Mouse (Mus musculus): ENCODE data around the gene Dyrk1a.
"Not testable (repeated sequence)": the region's sequence is repeated elsewhere in the genome, so short reads cannot be mapped to it uniquely, and the experiment has no call there.

The Dyrk1a gene

DNA sequence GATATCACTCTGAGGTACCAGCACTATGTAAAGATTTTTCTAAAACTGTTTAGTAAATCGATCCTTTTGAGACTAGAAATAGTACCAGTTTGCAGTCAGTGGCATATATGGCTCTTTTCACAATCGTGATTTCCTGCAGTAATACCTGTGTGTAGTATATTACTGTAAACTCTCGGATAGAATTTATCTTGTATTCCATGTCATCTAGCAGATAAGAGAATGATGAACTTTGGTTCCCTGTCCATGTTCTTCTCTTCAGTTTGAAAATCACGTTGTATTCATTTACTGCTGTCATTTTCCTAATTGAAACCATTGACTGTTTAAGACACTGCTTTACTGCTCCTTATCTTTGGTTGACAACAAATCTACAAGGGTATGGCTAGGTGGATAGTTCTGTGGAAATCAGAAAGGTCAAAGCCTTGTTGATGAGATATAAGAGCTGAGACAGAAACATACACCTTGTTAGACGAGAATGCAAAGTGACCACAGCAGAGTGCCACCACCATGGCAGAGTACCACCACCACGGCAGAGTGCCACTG, 62.7 kb downstream of the Dyrk1a start:
- no peak for DNase-seq (ENCODE audit: low spot score in 2 of 2)

GRCm38 (mm10) chr16:94633012-94633411, 63.2 kb downstream of the Dyrk1a start:
- DNase-seq (ENCODE audit: low spot score in 2 of 2), result no peak

- no peak for DNase-seq (ENCODE audit: low spot score in 2 of 2)
Measured at GRCm38 (mm10) chr16:94637423-94637822, 67.6 kb downstream of the Dyrk1a start.

DNA sequence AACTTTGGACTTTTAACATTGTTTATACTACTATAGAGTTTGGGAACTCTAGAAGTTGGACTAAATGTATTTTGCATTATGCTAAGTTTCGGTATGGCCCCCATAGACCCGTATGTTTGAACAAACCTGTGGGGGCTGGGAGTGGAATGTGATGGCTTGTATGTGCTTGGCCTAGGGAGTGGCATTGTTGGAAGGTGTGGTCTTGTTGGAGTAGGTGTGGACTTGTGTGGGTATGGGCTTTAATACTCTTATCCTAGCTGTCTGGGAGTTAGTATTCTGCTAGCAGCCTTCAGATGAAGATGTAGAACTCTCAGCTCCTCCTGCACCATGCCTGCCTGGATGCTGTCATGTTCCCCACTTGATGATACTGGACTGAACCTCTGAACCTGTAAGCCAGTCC, 72.0 kb downstream of the Dyrk1a start:
- DNase-seq (ENCODE audit: low spot score in 2 of 2), result no peak

DNA sequence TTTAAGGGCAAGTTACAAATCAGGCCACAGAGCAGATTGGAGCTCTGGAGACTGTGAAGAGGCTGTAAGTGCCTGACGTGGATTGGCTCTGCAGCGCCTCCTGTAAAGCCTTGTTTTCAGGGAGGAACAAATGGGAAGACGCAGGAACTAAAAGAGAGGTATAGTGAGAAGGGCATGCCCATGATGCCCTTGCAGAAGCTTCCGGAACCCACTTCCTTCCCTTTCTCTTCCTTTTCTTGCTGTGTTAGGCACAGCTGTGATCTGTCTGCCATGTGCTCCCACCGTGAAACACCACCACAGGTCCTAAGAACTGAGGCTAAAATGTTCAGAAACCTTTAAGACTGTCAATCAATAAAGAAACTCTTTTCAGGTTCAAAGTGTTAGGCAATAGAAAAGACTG, 77.3 kb downstream of the Dyrk1a start:
- DNase-seq (ENCODE audit: low spot score in 2 of 2), result no peak

GRCm38 (mm10) chr16:94647925-94648324, 78.1 kb downstream of the Dyrk1a start:
- DNase-seq (ENCODE audit: low spot score in 2 of 2), result no peak

DNA sequence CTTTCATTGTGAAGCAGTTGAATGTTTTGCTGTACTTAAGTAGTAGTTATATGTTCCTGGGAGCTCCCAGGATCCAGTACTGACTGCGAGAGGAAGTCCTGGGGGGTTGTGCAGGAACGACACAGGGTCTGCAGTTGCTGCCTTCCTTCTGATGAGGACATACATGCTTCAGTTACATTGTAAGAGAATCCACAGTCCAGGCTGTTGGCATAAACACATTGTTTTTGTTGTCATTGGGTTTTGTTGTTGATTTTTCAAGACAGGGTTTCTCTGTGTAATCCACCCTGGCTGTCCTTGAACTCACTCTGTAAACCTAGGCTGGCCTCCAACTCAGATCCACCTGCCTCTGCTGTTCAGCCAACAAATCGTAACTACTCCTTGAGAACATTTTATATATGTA, 80.1 kb downstream of the Dyrk1a start:
- DNase-seq (ENCODE audit: low spot score in 2 of 2), result no peak

- peak in 1 of 2 experiments; percentile 35 for DNase-seq (ENCODE audit: low spot score in 2 of 2)
Measured at GRCm38 (mm10) chr16:94652091-94652713, 82.4 kb downstream of the Dyrk1a start.

DNA sequence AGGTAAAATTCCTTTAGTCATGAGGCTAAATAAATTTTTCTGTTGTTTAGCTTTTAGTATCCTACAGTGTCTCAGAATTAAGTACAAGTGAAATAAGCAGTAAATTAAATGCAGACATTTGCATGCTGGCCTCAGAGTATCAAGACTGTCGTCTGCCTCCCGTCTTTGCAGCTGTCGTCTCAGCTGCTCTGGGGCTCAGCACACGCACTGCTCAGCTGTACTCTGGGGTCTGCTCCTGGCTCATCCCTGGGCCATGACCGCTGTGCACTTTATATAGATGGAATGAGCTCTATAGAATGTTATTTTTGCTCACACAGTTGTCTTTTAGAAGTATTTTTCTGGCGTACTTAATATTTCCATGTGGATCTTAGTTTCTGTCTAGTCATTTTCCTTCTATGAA, 85.3 kb downstream of the Dyrk1a start:
- DNase-seq (ENCODE audit: low spot score in 2 of 2), result no peak

DNA sequence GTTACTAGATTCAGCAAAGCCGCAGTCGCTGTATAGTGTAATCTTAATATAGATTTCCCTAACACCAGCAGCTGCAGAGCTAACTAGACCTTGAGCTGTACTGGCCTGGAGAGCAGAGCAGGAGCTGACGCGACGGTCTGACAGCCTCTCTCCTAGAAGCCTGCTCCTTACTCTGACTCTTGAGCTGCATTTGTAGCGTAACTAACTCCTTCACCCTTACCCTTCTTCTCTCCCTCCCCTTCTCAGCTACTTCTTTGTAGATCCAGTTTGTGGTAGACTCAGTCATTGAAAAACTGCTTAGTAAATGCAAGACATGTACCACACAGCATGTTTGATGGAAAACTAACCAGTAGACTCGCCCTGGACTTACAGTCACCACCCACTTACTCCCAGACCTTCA, 87.1 kb downstream of the Dyrk1a start:
- no peak for DNase-seq (ENCODE audit: low spot score in 2 of 2)

DNA sequence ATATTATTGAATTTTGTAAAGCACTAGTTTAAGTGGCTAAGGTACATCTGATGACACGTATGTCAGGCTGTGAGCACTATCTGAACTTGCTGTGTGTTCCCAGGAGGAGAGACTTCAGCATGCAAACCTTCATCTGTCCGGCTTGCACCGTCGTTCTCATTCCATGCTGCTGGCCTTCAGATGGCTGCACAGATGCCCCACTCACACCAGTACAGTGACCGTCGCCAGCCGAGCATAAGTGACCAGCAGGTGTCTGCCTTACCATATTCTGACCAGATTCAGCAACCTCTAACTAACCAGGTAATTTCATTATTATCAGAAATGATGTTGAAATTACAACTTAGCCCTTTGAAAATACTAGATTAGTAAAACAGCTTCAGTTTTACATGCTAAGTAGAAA, 89.6 kb downstream of the Dyrk1a start:
- DNase-seq (ENCODE audit: low spot score in 2 of 2), result no peak

- DNase-seq (ENCODE audit: low spot score in 2 of 2), result peak; percentile 25 to 34
Measured at GRCm38 (mm10) chr16:94660221-94660620, 90.4 kb downstream of the Dyrk1a start.

GRCm38 (mm10) chr16:94667557-94667956, 97.7 kb downstream of the Dyrk1a start:
- DNase-seq (ENCODE audit: low spot score in 2 of 2), result no peak

- no peak for DNase-seq (ENCODE audit: low spot score in 2 of 2)
Measured at GRCm38 (mm10) chr16:94671313-94671712, 101.5 kb downstream of the Dyrk1a start.

DNA sequence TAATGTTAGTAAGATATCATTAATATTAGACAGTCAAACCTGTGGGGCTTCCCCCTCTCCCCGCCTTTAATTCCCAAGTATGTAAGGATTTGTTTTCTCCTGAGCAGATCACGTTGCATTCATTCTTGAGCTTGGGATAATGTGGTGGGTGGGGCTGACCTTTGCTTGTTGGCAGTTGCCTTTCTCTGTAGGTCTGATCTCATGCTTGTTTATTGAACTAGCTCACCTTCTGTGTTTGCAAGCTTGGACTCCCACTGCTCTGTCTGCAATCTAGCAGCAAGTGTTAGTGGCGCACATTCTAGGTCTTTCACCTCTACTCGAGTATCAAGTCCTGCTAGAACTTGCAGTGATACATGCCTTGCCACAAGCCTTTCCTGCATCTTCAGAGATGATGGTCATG, 111.1 kb downstream of the Dyrk1a start:
- no peak for DNase-seq (ENCODE audit: low spot score in 2 of 2)

DNA sequence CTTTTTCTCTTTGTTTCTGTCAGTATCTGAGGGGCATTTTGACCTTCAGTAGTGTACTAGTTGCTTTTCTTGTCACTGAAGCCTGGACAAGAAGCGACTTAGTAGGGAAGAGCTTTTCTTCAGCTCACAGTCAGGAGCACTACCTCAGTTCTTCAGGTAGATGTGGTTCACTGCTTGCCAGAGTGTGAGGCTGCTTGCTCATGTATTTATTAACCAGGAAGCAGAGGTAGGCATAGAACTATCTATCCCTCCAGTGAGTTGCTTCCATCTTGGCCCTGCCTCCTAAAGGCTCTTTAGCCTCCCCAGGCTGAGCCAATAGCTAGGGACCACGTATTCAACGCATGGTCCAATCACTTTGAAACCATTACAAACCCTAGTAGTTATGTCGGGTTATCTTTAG, 112.0 kb downstream of the Dyrk1a start:
- no peak for DNase-seq (ENCODE audit: low spot score in 2 of 2)

GRCm38 (mm10) chr16:94683960-94684359, 114.2 kb downstream of the Dyrk1a start:
- no peak for DNase-seq (ENCODE audit: low spot score in 2 of 2)

GRCm38 (mm10) chr16:94693687-94694305, 124.0 kb downstream of the Dyrk1a start:
- DNase-seq (ENCODE audit: low spot score in 2 of 2), result no peak

- no peak for DNase-seq (ENCODE audit: low spot score in 2 of 2)
Measured at GRCm38 (mm10) chr16:94697553-94697952, 127.7 kb downstream of the Dyrk1a start.

DNA sequence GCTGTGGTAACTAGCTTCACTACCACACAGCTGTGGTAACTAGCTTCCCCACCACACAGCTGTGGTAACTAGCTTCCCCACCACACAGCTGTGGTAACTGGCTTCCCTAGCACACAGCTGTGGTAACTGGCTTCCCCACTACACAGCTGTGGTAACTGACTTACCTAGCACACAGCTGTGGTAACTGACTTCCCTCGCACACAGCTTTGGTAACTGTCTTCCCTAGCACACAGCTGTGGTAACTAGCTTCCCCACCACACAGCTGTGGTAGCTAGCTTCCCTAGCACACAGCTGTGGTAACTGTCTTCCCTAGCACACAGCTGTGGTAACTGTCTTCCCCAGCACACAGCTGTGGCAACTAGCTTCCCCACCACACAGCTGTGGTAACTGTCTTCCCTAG, 128.4 kb downstream of the Dyrk1a start:
- DNase-seq (ENCODE audit: low spot score in 2 of 2), result not testable (repeated sequence)

DNA sequence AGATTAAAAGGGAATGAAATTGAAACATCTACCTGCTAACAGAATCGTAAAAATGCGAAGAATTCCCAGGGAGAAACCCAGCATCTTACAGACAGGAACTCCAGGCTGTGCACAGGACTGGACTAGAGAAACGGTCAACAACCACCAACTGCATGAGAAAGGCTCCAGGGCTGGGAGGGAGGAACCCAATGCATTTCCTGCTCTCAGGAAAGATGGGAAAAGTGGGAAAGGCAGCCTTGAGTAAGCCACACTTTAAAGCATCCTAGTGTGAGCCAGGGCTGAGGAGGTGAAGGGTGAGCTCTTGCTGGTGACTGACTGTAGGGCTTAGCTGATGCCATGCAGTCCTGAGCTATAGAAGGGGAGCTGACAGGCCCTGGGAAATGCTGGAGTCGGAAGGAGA, 131.3 kb downstream of the Dyrk1a start:
- DNase-seq (ENCODE audit: low spot score in 2 of 2), result no peak

- no peak for DNase-seq (ENCODE audit: low spot score in 2 of 2)
Measured at GRCm38 (mm10) chr16:94701971-94702370, 132.2 kb downstream of the Dyrk1a start.

DNA sequence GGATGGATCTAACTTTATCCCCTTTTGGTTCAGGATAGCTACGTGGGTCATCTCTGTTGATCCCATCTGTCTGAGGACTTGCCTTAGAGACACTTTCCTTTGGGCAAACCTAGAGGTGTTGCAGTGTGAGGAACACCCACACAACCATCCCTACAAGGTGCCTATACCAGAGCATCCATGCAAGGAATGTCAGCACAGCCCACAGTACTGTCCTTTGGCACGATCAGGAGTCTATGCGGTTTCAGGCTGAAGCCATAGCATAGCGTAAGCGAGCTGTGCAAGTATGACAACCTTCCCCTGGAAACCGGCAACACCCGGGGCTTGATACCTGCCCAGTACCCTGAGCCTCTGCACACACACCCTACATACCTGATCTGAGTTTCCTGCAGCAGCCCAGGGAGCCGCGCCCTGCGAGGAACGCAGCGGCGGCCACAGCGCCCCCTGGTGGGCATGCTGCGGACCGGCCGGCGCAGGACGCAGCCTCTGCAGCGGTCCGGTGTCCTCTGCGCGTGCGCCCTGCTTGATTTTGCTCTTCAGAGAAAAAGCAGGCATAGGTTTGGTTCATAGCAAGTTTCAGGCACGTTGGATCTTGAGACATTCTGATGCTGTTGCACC, 143.8 kb downstream of the Dyrk1a start:
- peak; percentile 84 to 86 for DNase-seq (ENCODE audit: low spot score in 2 of 2)

All from right cerebral cortex, adult 2 months (tissue).